Mouse (Mus musculus) liver, embryonic 14.5 days (tissue): ENCODE measurements around the gene Katnb1.

Source experiments
- CTCF ChIP-seq: IDR thresholded peaks from 2 replicates; pipeline ENCODE4 v1.5.1; 2016; ENCODE audit warnings: antibody characterized with exemption, low read depth, control low read depth
- EP300 ChIP-seq: IDR thresholded peaks from 2 replicates; pipeline ENCODE4 v1.6.1; 2016; ENCODE audit warnings: antibody characterized with exemption, low read depth

DNA sequence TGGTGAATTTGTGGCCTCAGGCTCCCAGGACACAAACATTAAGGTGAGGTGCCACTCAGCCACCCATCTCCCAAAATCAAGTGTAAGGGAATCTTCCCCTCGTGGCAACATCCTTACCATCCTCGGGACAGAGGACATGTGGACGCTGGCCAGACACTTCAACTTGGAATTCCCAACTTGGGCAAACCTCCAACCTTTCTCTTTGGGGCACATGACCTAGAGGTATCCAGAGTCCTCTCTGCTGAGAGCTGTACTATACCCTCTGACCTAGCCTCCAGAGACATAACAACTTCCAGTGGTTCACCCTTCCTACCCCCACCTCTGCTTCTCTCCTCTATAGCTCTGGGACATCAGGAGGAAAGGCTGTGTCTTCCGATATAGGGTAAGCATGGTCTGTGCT is 12.6 kb downstream of the Katnb1 start:
- TF ChIP-seq CTCF (no peak), EP300 (no peak)
